Mouse (Mus musculus): ENCODE measurements at regions not wholly inside any gene's neighbourhood (a gene's known extent, or its start where the extent isn't known, plus 50 kb on each side); places are given as distances from the start of the nearest gene placed in this dataset.
"Not testable (repeated sequence)": the region's sequence is repeated elsewhere in the genome, so short reads cannot be mapped to it uniquely, and the experiment has no call there.

- DNase-seq (ENCODE audit: low read depth): no peak
Measured at GRCm38 (mm10) chr3:18743474-18743873, 795.3 kb downstream of the Cypt12 start.

- no peak for DNase-seq (ENCODE audit: low read depth)
Measured at GRCm38 (mm10) chr3:18744216-18744615, 796.0 kb downstream of the Cypt12 start.

GRCm38 (mm10) chr3:18746206-18746605 lies 798.0 kb downstream of the Cypt12 start:
- DNase-seq (ENCODE audit: low read depth): no peak

GRCm38 (mm10) chr3:18746898-18747297 lies 798.7 kb downstream of the Cypt12 start:
- DNase-seq (ENCODE audit: low read depth): no peak

GRCm38 (mm10) chr3:18751660-18752259 lies 803.5 kb downstream of the Cypt12 start:
- DNase-seq (ENCODE audit: low read depth): no peak

- no peak for DNase-seq (ENCODE audit: low read depth)
Measured at GRCm38 (mm10) chr3:18764301-18765078, 816.3 kb downstream of the Cypt12 start.

GRCm38 (mm10) chr3:18778481-18778880 lies 830.3 kb downstream of the Cypt12 start:
- no peak for DNase-seq (ENCODE audit: low read depth)

- DNase-seq (ENCODE audit: low read depth): no peak
Measured at GRCm38 (mm10) chr3:18787531-18788176, 839.4 kb downstream of the Cypt12 start.

GRCm38 (mm10) chr3:18802794-18803193 lies 825.7 kb downstream of the 1700064H15Rik start:
- DNase-seq (ENCODE audit: low read depth): no peak

- not testable (repeated sequence) for DNase-seq (ENCODE audit: low read depth)
Measured at GRCm38 (mm10) chr3:18828788-18829320, 799.6 kb downstream of the 1700064H15Rik start.

GRCm38 (mm10) chr3:18868117-18868739 lies 760.2 kb downstream of the 1700064H15Rik start:
- DNase-seq (ENCODE audit: low read depth): no peak

GRCm38 (mm10) chr3:18868758-18869157 lies 759.7 kb downstream of the 1700064H15Rik start:
- DNase-seq (ENCODE audit: low read depth): no peak

- no peak for DNase-seq (ENCODE audit: low read depth)
Measured at GRCm38 (mm10) chr3:18877060-18877459, 751.4 kb downstream of the 1700064H15Rik start.

GRCm38 (mm10) chr3:18877572-18877971 lies 750.9 kb downstream of the 1700064H15Rik start:
- no peak for DNase-seq (ENCODE audit: low read depth)

- no peak for DNase-seq (ENCODE audit: low read depth)
Measured at GRCm38 (mm10) chr3:18881186-18881585, 747.3 kb downstream of the 1700064H15Rik start.

GRCm38 (mm10) chr3:18892813-18893212 lies 735.7 kb downstream of the 1700064H15Rik start:
- DNase-seq (ENCODE audit: low read depth): no peak

GRCm38 (mm10) chr3:18905769-18906168 lies 722.7 kb downstream of the 1700064H15Rik start:
- DNase-seq (ENCODE audit: low read depth): no peak

GRCm38 (mm10) chr3:18906210-18906609 lies 722.3 kb downstream of the 1700064H15Rik start:
- DNase-seq (ENCODE audit: low read depth): no peak

- DNase-seq (ENCODE audit: low read depth): no peak
Measured at GRCm38 (mm10) chr3:18908737-18909136, 719.7 kb downstream of the 1700064H15Rik start.

- DNase-seq (ENCODE audit: low read depth): no peak
Measured at GRCm38 (mm10) chr3:18928401-18929104, 699.9 kb downstream of the 1700064H15Rik start.

- DNase-seq (ENCODE audit: low read depth): no peak
Measured at GRCm38 (mm10) chr3:18929105-18929492, 699.4 kb downstream of the 1700064H15Rik start.
